Mouse (Mus musculus): ENCODE results near the gene Ckb. TPM values are rescaled to one million over a fixed set of nuclear protein-coding genes. Genes with fewer than 3 reads are reported as not detected.

Ckb gene
- total RNA-seq, 2 experiments from 2014 or later: 2.5 to 5.2 TPM

Other genes starting within 250 kb of the Ckb start
- gene Tnfaip2, start 229.9 kb downstream of the Ckb start, total RNA-seq (2015; ENCODE audit: low replicate concordance): 75.7 and 109 TPM in 2 replicates
- gene Tnfaip2, start 229.9 kb downstream of the Ckb start, total RNA-seq (2017; ENCODE audit: low replicate concordance): 238 and 415 TPM in 2 replicates
- 1.8 TPM in 1 of 2 replicates, not detected in the other for gene Gm266, start 186.5 kb downstream of the Ckb start, total RNA-seq (2015; ENCODE audit: low replicate concordance)
- gene Gm266, start 186.5 kb downstream of the Ckb start, total RNA-seq (2017; ENCODE audit: low replicate concordance): not detected in 2 replicates
- 265 and 296 TPM in 2 replicates for gene Eif5, start 134.3 kb downstream of the Ckb start, total RNA-seq (2015; ENCODE audit: low replicate concordance)
- gene Eif5, start 134.3 kb downstream of the Ckb start, total RNA-seq (2017; ENCODE audit: low replicate concordance): 240 and 253 TPM in 2 replicates
- gene Mark3, start 97.8 kb downstream of the Ckb start, total RNA-seq (2015; ENCODE audit: low replicate concordance): 200 and 221 TPM in 2 replicates
- 177 and 202 TPM in 2 replicates for gene Mark3, start 97.8 kb downstream of the Ckb start, total RNA-seq (2017; ENCODE audit: low replicate concordance)
- gene Trmt61a, start 5.8 kb upstream of the Ckb start, total RNA-seq (2015; ENCODE audit: low replicate concordance): 1.8 and 2.1 TPM in 2 replicates
- gene Trmt61a, start 5.8 kb upstream of the Ckb start, total RNA-seq (2017; ENCODE audit: low replicate concordance): 0.39 and 2.3 TPM in 2 replicates
- gene Bag5, start 40.9 kb upstream of the Ckb start, total RNA-seq (2015; ENCODE audit: low replicate concordance): 5.4 and 6.3 TPM in 2 replicates
- gene Bag5, start 40.9 kb upstream of the Ckb start, total RNA-seq (2017; ENCODE audit: low replicate concordance): 1.2 and 8.1 TPM in 2 replicates
- 8.4 and 22.7 TPM in 2 replicates for gene Apopt1, start 40.9 kb upstream of the Ckb start, total RNA-seq (2015; ENCODE audit: low replicate concordance)
- 4.8 and 11.3 TPM in 2 replicates for gene Apopt1, start 40.9 kb upstream of the Ckb start, total RNA-seq (2017; ENCODE audit: low replicate concordance)
- gene Klc1, start 86.5 kb upstream of the Ckb start, total RNA-seq (2015; ENCODE audit: low replicate concordance): 18.0 and 31.7 TPM in 2 replicates
- gene Klc1, start 86.5 kb upstream of the Ckb start, total RNA-seq (2017; ENCODE audit: low replicate concordance): 38.2 and 63.6 TPM in 2 replicates
- gene Xrcc3, start 141.5 kb upstream of the Ckb start, total RNA-seq (2015; ENCODE audit: low replicate concordance): 8.0 and 12.3 TPM in 2 replicates
- 5.3 and 28.4 TPM in 2 replicates for gene Xrcc3, start 141.5 kb upstream of the Ckb start, total RNA-seq (2017; ENCODE audit: low replicate concordance)
- gene Zfyve21, start 141.8 kb upstream of the Ckb start, total RNA-seq (2015; ENCODE audit: low replicate concordance): 4.2 and 9.4 TPM in 2 replicates
- gene Zfyve21, start 141.8 kb upstream of the Ckb start, total RNA-seq (2017; ENCODE audit: low replicate concordance): 5.6 and 8.4 TPM in 2 replicates
- gene Ppp1r13b, start 235.8 kb upstream of the Ckb start, total RNA-seq (2015; ENCODE audit: low replicate concordance): 9.7 and 14.7 TPM in 2 replicates
- gene Ppp1r13b, start 235.8 kb upstream of the Ckb start, total RNA-seq (2017; ENCODE audit: low replicate concordance): 6.7 and 12.2 TPM in 2 replicates